Mouse (Mus musculus): Measurements from ENCODE around the gene Afap1l2.
A peak's percentile ranks its signal among the peaks of the same experiment; 100 is the strongest.

Afap1l2 gene

GRCm38 (mm10) chr19:56976515-56976914 lies 31.5 kb downstream of the Afap1l2 start:
- DNase-seq (ENCODE audit: low spot score in 2 of 2), result no peak

- DNase-seq (ENCODE audit: low spot score in 2 of 2), result no peak
Observed at GRCm38 (mm10) chr19:56975502-56975901, 32.5 kb downstream of the Afap1l2 start.

- DNase-seq (ENCODE audit: low spot score in 2 of 2), result no peak
Observed at GRCm38 (mm10) chr19:56974159-56974558, 33.9 kb downstream of the Afap1l2 start.

GRCm38 (mm10) chr19:56972768-56973167 lies 35.3 kb downstream of the Afap1l2 start:
- no peak for DNase-seq (ENCODE audit: low spot score in 2 of 2)

- no peak for DNase-seq (ENCODE audit: low spot score in 2 of 2)
Observed at GRCm38 (mm10) chr19:56971347-56971746, 36.7 kb downstream of the Afap1l2 start.

- peak; percentile 19 to 22 for DNase-seq (ENCODE audit: low spot score in 2 of 2)
Observed at GRCm38 (mm10) chr19:56963876-56964275, 44.2 kb downstream of the Afap1l2 start.

- DNase-seq (ENCODE audit: low spot score in 2 of 2), result no peak
Observed at GRCm38 (mm10) chr19:56959601-56960000, 48.4 kb downstream of the Afap1l2 start.

GRCm38 (mm10) chr19:56959057-56959456 lies 49.0 kb downstream of the Afap1l2 start:
- no peak for DNase-seq (ENCODE audit: low spot score in 2 of 2)

GRCm38 (mm10) chr19:56958582-56959021 lies 49.4 kb downstream of the Afap1l2 start:
- no peak for DNase-seq (ENCODE audit: low spot score in 2 of 2)

- DNase-seq (ENCODE audit: low spot score in 2 of 2), result no peak
Observed at GRCm38 (mm10) chr19:56958011-56958410, 50.0 kb downstream of the Afap1l2 start.

GRCm38 (mm10) chr19:56955568-56956513 lies 52.2 kb downstream of the Afap1l2 start:
- no peak for DNase-seq (ENCODE audit: low spot score in 2 of 2)

GRCm38 (mm10) chr19:56954857-56955256 lies 53.2 kb downstream of the Afap1l2 start:
- DNase-seq (ENCODE audit: low spot score in 2 of 2), result no peak

- no peak for DNase-seq (ENCODE audit: low spot score in 2 of 2)
Observed at GRCm38 (mm10) chr19:56953856-56954255, 54.2 kb downstream of the Afap1l2 start.

GRCm38 (mm10) chr19:56950818-56951217 lies 57.2 kb downstream of the Afap1l2 start:
- DNase-seq (ENCODE audit: low spot score in 2 of 2), result no peak

GRCm38 (mm10) chr19:56949868-56950267 lies 58.2 kb downstream of the Afap1l2 start:
- DNase-seq (ENCODE audit: low spot score in 2 of 2), result no peak

GRCm38 (mm10) chr19:56947971-56948610 lies 59.9 kb downstream of the Afap1l2 start:
- DNase-seq (ENCODE audit: low spot score in 2 of 2), result no peak

GRCm38 (mm10) chr19:56946727-56947126 lies 61.3 kb downstream of the Afap1l2 start:
- DNase-seq (ENCODE audit: low spot score in 2 of 2), result no peak

- no peak for DNase-seq (ENCODE audit: low spot score in 2 of 2)
Observed at GRCm38 (mm10) chr19:56946277-56946676, 61.8 kb downstream of the Afap1l2 start.

GRCm38 (mm10) chr19:56945621-56946020 lies 62.4 kb downstream of the Afap1l2 start:
- DNase-seq (ENCODE audit: low spot score in 2 of 2), result no peak

GRCm38 (mm10) chr19:56944826-56945225 lies 63.2 kb downstream of the Afap1l2 start:
- DNase-seq (ENCODE audit: low spot score in 2 of 2), result no peak

- no peak for DNase-seq (ENCODE audit: low spot score in 2 of 2)
Observed at GRCm38 (mm10) chr19:56944211-56944610, 63.8 kb downstream of the Afap1l2 start.

- DNase-seq (ENCODE audit: low spot score in 2 of 2), result no peak
Observed at GRCm38 (mm10) chr19:56942216-56942615, 65.8 kb downstream of the Afap1l2 start.

GRCm38 (mm10) chr19:56940507-56940906 lies 67.5 kb downstream of the Afap1l2 start:
- no peak for DNase-seq (ENCODE audit: low spot score in 2 of 2)
